ENCODE assay signal across 8 mouse cellular contexts in genomic region chr13:51848481-51849240, GRCm38 (mm10). TPM values are rescaled to one million over a fixed set of nuclear protein-coding genes. Genes with fewer than 3 reads are reported as not detected.
DNase-seq lines count a peak whose midpoint lies in the region; ATAC-seq and TF ChIP-seq lines count a peak whose summit lies in the region.

No protein-coding gene starts in this region.

- no peak for ATAC-seq in limb, embryonic 12.5 days (ENCODE audit: insufficient number of reproducible peaks, insufficient read depth, low FRiP score, low TSS enrichment, low read depth)
- no peak for ATAC-seq in midbrain, embryonic 14.5 days (ENCODE audit: low FRiP score, low TSS enrichment)

- peak overlapping the region; percentile 86 for H3K4me3 ChIP-seq in kidney, adult 2 months (ENCODE audit: insufficient read depth, low read depth, low read length)
- H3K4me3 ChIP-seq in limb, embryonic 12.5 days (replicated peaks): peak overlapping the region; percentile 58
- peak overlapping the region; percentile 52 for H3K4me3 ChIP-seq in midbrain, embryonic 14.5 days (replicated peaks; ENCODE audit: low read depth, low read length)

- no peaks in the 10 kb centered on the region; the same call in 1 of the 2 replicates for H3K36me3 ChIP-seq in kidney, adult 2 months (ENCODE audit: control insufficient read depth, insufficient read depth, low read length)
- H3K36me3 ChIP-seq in limb, embryonic 12.5 days: no peaks in the 10 kb centered on the region
- no peaks in the 10 kb centered on the region for H3K36me3 ChIP-seq in midbrain, embryonic 14.5 days (ENCODE audit: control insufficient read depth, insufficient read depth, low read length)

- WGBS in kidney, adult 2 months: 3% methylated on average over 20 of the region's 20 CpGs
- 2% methylated on average over 20 of the region's 20 CpGs for WGBS in limb, embryonic 12.5 days
- WGBS in midbrain, embryonic 14.5 days: under 1% methylated on average over 20 of the region's 20 CpGs

- H3K9me3 ChIP-seq in limb, embryonic 12.5 days: no peaks in the 10 kb centered on the region
- no peaks in the 10 kb centered on the region for H3K9me3 ChIP-seq in midbrain, embryonic 14.5 days (ENCODE audit: control insufficient read depth, low read length)

- peak overlapping the region; percentile 96 for H3K27ac ChIP-seq in kidney, adult 2 months (ENCODE audit: insufficient read depth, low read depth, low read length)
- H3K27ac ChIP-seq in limb, embryonic 12.5 days: peak overlapping the region; percentile 80
- H3K27ac ChIP-seq in midbrain, embryonic 14.5 days (replicated peaks; ENCODE audit: low read depth, low read length): peak overlapping the region; percentile 86

- H3K4me1 ChIP-seq in kidney, adult 2 months (ENCODE audit: control insufficient read depth, insufficient read depth, low read length): peaks cover 19% of the 10 kb centered on the region
- peaks cover 63% of the 10 kb centered on the region for H3K4me1 ChIP-seq in limb, embryonic 12.5 days (replicated peaks)
- peaks cover 28% of the 10 kb centered on the region for H3K4me1 ChIP-seq in midbrain, embryonic 14.5 days (ENCODE audit: control insufficient read depth, insufficient read depth, low read length)

- peak overlapping the region; percentile 71 for H3K9ac ChIP-seq in limb, embryonic 12.5 days (replicated peaks)
- H3K9ac ChIP-seq in midbrain, embryonic 14.5 days (replicated peaks; ENCODE audit: low read length): peak overlapping the region; percentile 75

- H3K27me3 ChIP-seq in kidney, adult 2 months (replicated peaks; ENCODE audit: control insufficient read depth, insufficient read depth, low read length): no peaks in the 10 kb centered on the region
- H3K27me3 ChIP-seq in limb, embryonic 12.5 days: peaks cover 6% of the 10 kb centered on the region; the same call in 1 of the 2 replicates
- H3K27me3 ChIP-seq in midbrain, embryonic 14.5 days (ENCODE audit: control insufficient read depth, insufficient read depth, low read length): peaks cover 15% of the 10 kb centered on the region; the same call in 1 of the 2 replicates

- no peak for TF ChIP-seq CTCF in kidney, adult 2 months (conservative IDR thresholded peaks at IDR 0.05; ENCODE audit: insufficient read depth, insufficient read length, low read depth, low read length)

- peak overlapping the region; percentile 95 for H3K4me2 ChIP-seq in limb, embryonic 12.5 days
- H3K4me2 ChIP-seq in midbrain, embryonic 14.5 days (ENCODE audit: low read length): peak overlapping the region; percentile 86

- no peak for TF ChIP-seq POLR2A in kidney, adult 2 months (IDR thresholded peaks at IDR 0.05; ENCODE audit: low read depth, low read length)

- DNase-seq in cerebellum, adult 9-10 months: peak; percentile 58
- DNase-seq in cerebellum, adult 8-10 months: no peak
- DNase-seq in c-Kit-positive CD71-positive TER-119-positive erythroid progenitor cells, embryonic 14.5 days (ENCODE audit: low spot score): peak; percentile 81
- DNase-seq in gastrocnemius, postnatal 25 days: peak; percentile 29
- DNase-seq in kidney, adult 2 months: peak; percentile 50
- DNase-seq in midbrain, embryonic 14.5 days: peak; percentile 72
- peak; percentile 65 to 82 for DNase-seq in spleen, postnatal 4 days (ENCODE audit: low spot score in 2 of 2)

RNA-seq across cellular contexts. Expression of gene Gadd45g, which starts 2.2 kb away (rescaled TPM):
- 10 to 100 TPM; 15.3 to 17.4 TPM for total RNA-seq in gastrocnemius, postnatal 25 days (2021)
- polyA plus RNA-seq in kidney, adult 2 months (2012; rRNA removed): 57.2 and 59.8 TPM in 2 replicates
- polyA plus RNA-seq in limb, embryonic 12.5 days (2016; fragmentation: Nextera tagmentation; extraction: Ambion mirVana): 35.6 and 36.2 TPM in 2 replicates
- polyA plus RNA-seq in midbrain, embryonic 14.5 days (2014; fragmentation: Nextera tagmentation; extraction: Ambion mirVana): 58.7 and 85.9 TPM in 2 replicates

RNA-seq across cellular contexts. Expression of gene Sema4d, which starts 55.1 kb away (rescaled TPM):
- 100 to 1,000 TPM; 132 to 144 TPM for total RNA-seq in gastrocnemius, postnatal 25 days (2021)
- polyA plus RNA-seq in kidney, adult 2 months (2012; rRNA removed): 87.8 and 93.2 TPM in 2 replicates
- 5.4 and 5.8 TPM in 2 replicates for polyA plus RNA-seq in limb, embryonic 12.5 days (2016; fragmentation: Nextera tagmentation; extraction: Ambion mirVana)
- 11.5 and 13.3 TPM in 2 replicates for polyA plus RNA-seq in midbrain, embryonic 14.5 days (2014; fragmentation: Nextera tagmentation; extraction: Ambion mirVana)
